Mouse (Mus musculus) liver, adult 2 months (tissue): Measurements from ENCODE around the gene Apba2. TPM values are rescaled to one million over a fixed set of nuclear protein-coding genes. Genes with fewer than 3 reads are reported as not detected.

Experiments used
- DNase-seq: peaks from one replicate; pipeline ENCODE4 v3.0.0-alpha.2; 2011; ENCODE audit warnings: low read depth, low spot score; ENCODE audit errors: extremely low read depth
- H3K27ac ChIP-seq: fragments of 200-500 bp; replicated peaks from 2 replicates; pipeline ENCODE4 v1.5.1; 2012; ENCODE audit warnings: low read depth, mild to moderate bottlenecking, control low read depth, inconsistent platforms, low read length; ENCODE audit not compliant: insufficient read depth
- H3K27me3 ChIP-seq: fragments of 200-500 bp; 2 replicates; pipeline ENCODE4 v1.6.1; 2012; ENCODE audit warnings: mild to moderate bottlenecking, moderate library complexity, low read length, inconsistent platforms; ENCODE audit not compliant: control insufficient read depth, insufficient read depth
- H3K36me3 ChIP-seq: fragments of 200-500 bp; 2 replicates; pipeline ENCODE4 v1.6.1; 2012; ENCODE audit warnings: low read length, inconsistent platforms; ENCODE audit not compliant: control insufficient read depth, insufficient read depth
- H3K4me1 ChIP-seq: fragments of 200-500 bp; 2 replicates; pipeline ENCODE4 v1.6.1; 2011; ENCODE audit warnings: low read length; ENCODE audit not compliant: control insufficient read depth, insufficient read depth
- H3K4me3 ChIP-seq: fragments of 200-500 bp; 2 replicates; pipeline ENCODE4 v1.5.1; 2011; ENCODE audit warnings: low read depth, mild to moderate bottlenecking, control low read depth, low read length, moderate library complexity; ENCODE audit not compliant: insufficient read depth
- H3K79me2 ChIP-seq: fragments of 200-500 bp; 2 replicates; pipeline ENCODE4 v1.6.1; 2012; ENCODE audit warnings: inconsistent platforms, mild to moderate bottlenecking, low read length, moderate library complexity; ENCODE audit not compliant: control insufficient read depth, insufficient read depth
- H3K9ac ChIP-seq: fragments of 200-500 bp; 2 replicates; pipeline ENCODE4 v1.6.1; 2012; ENCODE audit warnings: low read depth, mild to moderate bottlenecking, control low read depth, inconsistent platforms, low read length
- CTCF ChIP-seq: fragments of 200-500 bp; IDR thresholded peaks from 2 replicates; pipeline ENCODE4 v1.5.1; 2011; ENCODE audit warnings: low read depth, low read length, control low read depth
- POLR2A ChIP-seq: fragments of 200-500 bp; IDR thresholded peaks from 2 replicates; pipeline ENCODE4 v1.6.1; 2011; ENCODE audit warnings: low read length, control low read depth; ENCODE audit not compliant: insufficient read depth; ENCODE audit errors: extremely low read depth
- WGBS: fragments of 180-500 bp; shearing (Covaris S2); methylation state at CpG from one replicate; pipeline ENCODE4 v1.1.7; 2018; 5-methylcytosine and 5-hydroxymethylcytosine counted together
- polyA plus RNA-seq: library from polyadenylated mRNA; depleted of rRNA; stranded (reverse); fragments of >200 nt; gene quantifications from 2 replicates; pipeline ENCODE4 v1.2.3, GENCODE M21; 2012; rRNA removed
- total RNA-seq: library from RNA; depleted of rRNA; stranded (reverse); fragments of >200 nt; gene quantifications from 2 replicates; pipeline ENCODE4 v1.2.3, GENCODE M21; 2014; rRNA removed

Apba2 gene
- total and polyA plus RNA-seq, 2 experiments = 0.11 TPM; not detected in 1

- Histone ChIP-seq H3K9ac (no peak overlapping the region), H3K27me3 (no peaks in the 10 kb centered on the region), H3K79me2 (no peaks in the 10 kb centered on the region), H3K4me3 (no peak overlapping the region), H3K4me1 (no peaks in the 10 kb centered on the region), H3K36me3 (no peaks in the 10 kb centered on the region), H3K27ac (no peak overlapping the region)
- DNase-seq = peak; percentile 15
- 38% methylated on average over 8 of the region's 8 CpGs for WGBS
- TF ChIP-seq POLR2A (no peak), CTCF (no peak)
Observed at GRCm38 (mm10) chr7:64792031-64792430, 290.5 kb downstream of the Apba2 start.

- Histone ChIP-seq H3K27me3 (no peaks in the 10 kb centered on the region), H3K4me1 (no peaks in the 10 kb centered on the region), H3K4me3 (no peak overlapping the region), H3K79me2 (no peaks in the 10 kb centered on the region), H3K27ac (no peak overlapping the region), H3K36me3 (no peaks in the 10 kb centered on the region), H3K9ac (no peak overlapping the region)
- no peak for DNase-seq
- TF ChIP-seq CTCF (no peak), POLR2A (no peak)
- WGBS = 82% methylated on average over 6 of the region's 6 CpGs
Observed at GRCm38 (mm10) chr7:64795554-64795953, 294.0 kb downstream of the Apba2 start.

Other genes with a start within 250 kb of the Apba2 start
- gene Mtmr10, start 214.1 kb upstream of the Apba2 start, total RNA-seq = 18.6 and 23.1 TPM in 2 replicates
- 7.0 and 7.1 TPM in 2 replicates for gene Mtmr10, start 214.1 kb upstream of the Apba2 start, polyA plus RNA-seq
- 5.4 and 6.0 TPM in 2 replicates for gene Fan1, start 127.6 kb upstream of the Apba2 start, total RNA-seq
- gene Fan1, start 127.6 kb upstream of the Apba2 start, polyA plus RNA-seq = 1.9 and 2.1 TPM in 2 replicates
- gene Mphosph10, start 109.4 kb upstream of the Apba2 start, total RNA-seq = 3.2 and 4.8 TPM in 2 replicates
- gene Mphosph10, start 109.4 kb upstream of the Apba2 start, polyA plus RNA-seq = 0.61 and 0.91 TPM in 2 replicates
- gene Mcee, start 109.1 kb upstream of the Apba2 start, total RNA-seq = 90.7 and 115 TPM in 2 replicates
- gene Mcee, start 109.1 kb upstream of the Apba2 start, polyA plus RNA-seq = 41.8 and 51.3 TPM in 2 replicates